Mouse (Mus musculus) midbrain, postnatal 0 days (tissue): ENCODE results near the gene Nr5a1. TPM values are rescaled to one million over a fixed set of nuclear protein-coding genes. Genes with fewer than 3 reads are reported as not detected.

Experiments
- ATAC-seq: fragments of 200-750 bp; cut with Nextera tagmentation; 2 replicates; pipeline ENCODE4 v1.8.0; 2017; ENCODE audit warnings: moderate number of reproducible peaks, mild to moderate bottlenecking, moderate TSS enrichment, moderate library complexity; ENCODE audit not compliant: low FRiP score
- DNase-seq: peaks from one replicate; pipeline ENCODE4 v3.0.0-alpha.2; 2015; ENCODE audit warnings: low spot score
- H3K27ac ChIP-seq: fragments of 300-500 bp; sonication (generic); 2 replicates; pipeline ENCODE4 v1.5.1; 2014; ENCODE audit warnings: low read depth, mild to moderate bottlenecking, low read length, mixed read lengths
- H3K27me3 ChIP-seq: fragments of 300-500 bp; sonication (generic); 2 replicates; pipeline ENCODE4 v1.6.1; 2014; ENCODE audit warnings: low read length, control low read depth, mixed read lengths; ENCODE audit not compliant: insufficient read depth
- H3K36me3 ChIP-seq: fragments of 300-500 bp; sonication (generic); 2 replicates; pipeline ENCODE4 v1.6.1; 2014; ENCODE audit warnings: low read length, control low read depth, mixed read lengths; ENCODE audit not compliant: insufficient read depth
- H3K4me1 ChIP-seq: fragments of 300-500 bp; sonication (generic); 2 replicates; pipeline ENCODE4 v1.6.1; 2014; ENCODE audit warnings: mild to moderate bottlenecking, control low read depth, antibody characterized with exemption, low read length, mixed read lengths; ENCODE audit not compliant: insufficient read depth
- H3K4me2 ChIP-seq: fragments of 300-500 bp; sonication (generic); 2 replicates; pipeline ENCODE4 v1.6.1; 2014; ENCODE audit warnings: low read depth, mild to moderate bottlenecking, low read length, mixed read lengths; ENCODE audit not compliant: poor library complexity, severe bottlenecking
- H3K4me3 ChIP-seq: fragments of 300-500 bp; sonication (generic); 2 replicates; pipeline ENCODE4 v1.5.1; 2014; ENCODE audit warnings: low read depth, mild to moderate bottlenecking, low read length, moderate library complexity
- H3K9ac ChIP-seq: fragments of 300-500 bp; sonication (generic); replicated peaks from 2 replicates; pipeline ENCODE4 v1.6.1; 2014; ENCODE audit warnings: mild to moderate bottlenecking, low read length, moderate library complexity, mixed read lengths; ENCODE audit not compliant: poor library complexity, severe bottlenecking
- H3K9me3 ChIP-seq: fragments of 300-500 bp; sonication (generic); 2 replicates; pipeline ENCODE4 v1.6.1; 2016; ENCODE audit warnings: low read length, control low read depth
- CTCF ChIP-seq: IDR thresholded peaks from 2 replicates; pipeline ENCODE4 v1.5.1; 2016; ENCODE audit warnings: antibody characterized with exemption, mild to moderate bottlenecking
- WGBS: fragments of 180-500 bp; shearing (Covaris S2); extraction: QIAGEN DNeasy Blood & Tissue Kit; methylation state at CpG from one replicate; pipeline ENCODE4 v1.1.7; 2014; 5-methylcytosine and 5-hydroxymethylcytosine counted together
- polyA plus RNA-seq: library from polyadenylated mRNA; unstranded; fragments of >200 nt; fragmentation: Nextera tagmentation; extraction: Ambion mirVana; gene quantifications from 2 replicates; pipeline ENCODE4 v1.2.1, GENCODE M21; 2015
- total RNA-seq: library from RNA; depleted of rRNA; stranded (reverse); fragments of >200 nt; gene quantifications from 2 replicates; pipeline ENCODE4 v1.2.3, GENCODE M21; 2014

The Nr5a1 gene
- total and polyA plus RNA-seq, 2 experiments from 2014 or later = 0.11 to 2.1 TPM

DNA sequence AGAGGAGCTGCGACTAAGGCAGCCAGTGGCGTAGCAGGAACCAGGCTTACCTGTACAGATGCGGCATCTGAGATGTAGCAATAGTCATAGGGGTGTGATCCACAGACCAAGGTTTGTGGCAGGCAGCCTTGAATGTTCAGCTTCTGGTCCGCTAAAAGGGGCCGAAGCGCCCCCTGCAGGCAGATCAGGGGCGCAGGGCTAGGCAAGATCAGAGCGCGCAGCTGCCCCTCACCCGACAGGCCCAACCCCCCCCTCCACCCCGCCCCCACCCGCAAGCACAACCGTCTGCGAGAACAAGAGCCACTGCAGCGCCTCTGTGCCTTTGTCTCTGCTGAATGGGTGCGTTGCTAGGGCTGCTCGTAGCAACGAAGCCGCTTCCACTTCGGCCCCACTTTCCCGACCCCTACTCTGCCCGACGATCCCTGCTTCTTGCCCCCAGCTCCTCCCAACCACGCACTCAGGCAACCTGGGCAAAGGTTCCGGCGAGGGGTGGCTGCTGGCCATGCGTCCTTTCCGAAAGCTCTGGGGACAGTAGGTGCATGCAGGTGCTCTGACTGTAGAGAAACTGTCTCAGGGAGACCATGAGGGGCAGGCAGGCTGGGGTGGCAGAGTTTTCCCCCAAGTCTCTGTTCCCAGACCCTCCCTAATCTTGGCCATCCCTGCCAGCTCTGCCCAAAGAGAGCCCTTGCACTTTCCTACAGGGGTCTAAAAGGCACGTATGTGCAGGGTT lies 25.4 kb downstream of the Nr5a1 start:
- peaks cover 4% of the 10 kb centered on the region; the same call in 1 of the 2 replicates for H3K4me1 ChIP-seq
- H3K9ac ChIP-seq = peak overlapping the region; percentile 51
- ATAC-seq = peak; percentile 76
- peak; percentile 86 for DNase-seq
- H3K36me3 ChIP-seq = no peaks in the 10 kb centered on the region
- H3K27me3 ChIP-seq = 0 out of 2 replicates have a peak, but pooled peaks cover 6% of the 10 kb centered on the region
- peak overlapping the region; percentile 62; the same call in 1 of the 2 replicates for H3K27ac ChIP-seq
- H3K9me3 ChIP-seq = no peaks in the 10 kb centered on the region
- H3K4me2 ChIP-seq = peak overlapping the region; percentile 50
- TF ChIP-seq CTCF = peak; percentile 74
- WGBS = 3% methylated on average over 28 of the region's 29 CpGs
- peak overlapping the region; percentile 28; the same call in 1 of the 2 replicates for H3K4me3 ChIP-seq

DNA sequence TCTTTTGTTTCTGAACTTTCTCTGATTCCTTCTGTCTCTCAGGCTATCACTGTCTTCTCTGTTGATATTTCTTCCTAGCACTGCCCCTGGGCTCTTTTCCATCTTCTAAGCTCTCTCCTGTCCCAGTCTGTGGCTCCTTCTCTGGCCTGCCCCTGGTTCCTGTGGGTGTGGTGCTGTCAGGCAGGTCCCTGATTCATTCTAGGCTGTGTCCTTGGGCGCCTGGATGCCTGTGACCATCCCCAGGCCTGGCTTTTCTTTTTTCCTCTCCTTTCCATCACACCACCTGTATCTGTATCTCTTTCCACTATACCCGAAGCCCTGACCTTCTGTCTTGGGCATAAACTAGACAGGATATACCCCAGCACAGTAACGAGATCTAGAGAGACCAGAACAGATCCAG lies 28.6 kb downstream of the Nr5a1 start:
- Histone ChIP-seq H3K27me3 (0 out of 2 replicates have a peak, but pooled peaks cover 6% of the 10 kb centered on the region), H3K27ac (no peak overlapping the region), H3K4me3 (no peak overlapping the region), H3K36me3 (no peaks in the 10 kb centered on the region), H3K9ac (no peak overlapping the region), H3K9me3 (no peaks in the 10 kb centered on the region), H3K4me1 (peaks cover 4% of the 10 kb centered on the region; the same call in 1 of the 2 replicates), H3K4me2 (no peak overlapping the region)
- TF ChIP-seq CTCF = no peak
- ATAC-seq = no peak
- WGBS = 84% methylated on average over 3 of the region's 3 CpGs
- no peak for DNase-seq

- no peak overlapping the region for H3K4me2 ChIP-seq
- H3K27ac ChIP-seq = no peak overlapping the region
- no peaks in the 10 kb centered on the region for H3K4me1 ChIP-seq
- H3K27me3 ChIP-seq = no peaks in the 10 kb centered on the region
- ATAC-seq = no peak
- no peaks in the 10 kb centered on the region for H3K9me3 ChIP-seq
- no peak for TF ChIP-seq CTCF
- 91% methylated on average over 5 of the region's 5 CpGs for WGBS
- no peaks in the 10 kb centered on the region for H3K36me3 ChIP-seq
- DNase-seq = no peak
- no peak overlapping the region for H3K4me3 ChIP-seq
- H3K9ac ChIP-seq = no peak overlapping the region
These were observed 31.3 kb downstream of the Nr5a1 start for GRCm38 (mm10) chr2:38683083-38683482.

- Histone ChIP-seq H3K4me1 (no peaks in the 10 kb centered on the region), H3K27me3 (no peaks in the 10 kb centered on the region), H3K9ac (no peak overlapping the region), H3K4me2 (no peak overlapping the region), H3K36me3 (no peaks in the 10 kb centered on the region), H3K27ac (no peak overlapping the region), H3K9me3 (no peaks in the 10 kb centered on the region), H3K4me3 (no peak overlapping the region)
- DNase-seq (no peak), ATAC-seq (no peak)
- TF ChIP-seq CTCF = no peak
- 96% methylated on average over 5 of the region's 5 CpGs for WGBS
These were observed 32.1 kb downstream of the Nr5a1 start for GRCm38 (mm10) chr2:38682209-38682608.

DNA sequence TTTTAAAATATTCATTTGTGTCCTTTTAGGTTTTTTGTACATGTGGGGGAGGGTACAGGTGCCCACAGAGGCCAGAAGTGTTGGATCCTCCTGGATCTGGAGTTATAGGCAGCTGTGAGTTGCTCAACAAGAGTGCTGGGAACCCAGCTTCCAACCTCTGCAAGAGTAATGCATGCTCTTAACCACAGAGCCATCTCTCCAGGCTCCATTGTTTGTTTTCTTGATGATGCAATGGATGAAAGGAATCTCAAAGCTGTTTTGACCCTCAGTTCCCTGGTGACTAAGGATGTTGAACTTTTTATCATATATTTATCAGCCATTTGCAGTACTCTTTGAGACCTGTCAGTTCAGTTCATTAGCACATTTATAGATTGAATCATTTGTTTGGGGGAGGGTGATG lies 35.4 kb downstream of the Nr5a1 start:
- Histone ChIP-seq H3K36me3 (no peaks in the 10 kb centered on the region), H3K4me1 (no peaks in the 10 kb centered on the region), H3K27ac (no peak overlapping the region), H3K4me3 (no peak overlapping the region), H3K4me2 (no peak overlapping the region), H3K9me3 (no peaks in the 10 kb centered on the region), H3K27me3 (no peaks in the 10 kb centered on the region), H3K9ac (no peak overlapping the region)
- DNase-seq (no peak), ATAC-seq (no peak)
- no peak for TF ChIP-seq CTCF

DNA sequence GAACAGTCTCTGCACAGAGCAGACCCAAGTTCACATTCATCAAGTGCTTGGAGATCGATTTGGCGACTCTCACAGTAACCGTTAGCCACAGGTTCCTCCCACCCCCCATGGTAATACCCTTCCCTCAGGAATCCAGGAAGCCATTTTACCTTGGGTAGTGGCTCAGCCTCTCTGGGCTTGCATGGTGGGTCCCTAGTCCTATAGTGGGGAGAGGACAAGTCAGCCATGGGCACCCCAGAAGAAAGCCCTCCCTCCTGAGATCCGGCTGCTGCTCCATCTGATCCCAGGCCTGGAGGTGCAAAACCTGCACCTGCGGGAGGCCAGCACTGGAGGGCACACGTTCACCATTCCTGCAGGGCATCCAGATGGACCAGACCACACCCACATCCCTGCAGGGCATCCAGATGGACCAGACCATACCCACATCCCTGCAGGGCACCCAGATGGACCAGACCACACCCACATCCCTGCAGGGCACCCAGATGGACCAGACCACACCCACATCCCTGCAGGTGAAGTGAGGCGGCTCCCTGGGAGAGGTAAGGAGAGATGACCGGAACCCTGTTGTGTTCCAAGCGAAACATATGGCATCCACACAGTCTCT lies 38.9 kb downstream of the Nr5a1 start:
- H3K9me3 ChIP-seq = no peaks in the 10 kb centered on the region
- H3K9ac ChIP-seq = no peak overlapping the region
- no peak for DNase-seq
- H3K4me3 ChIP-seq = no peak overlapping the region
- no peak for ATAC-seq
- H3K4me2 ChIP-seq = no peak overlapping the region
- no peaks in the 10 kb centered on the region for H3K27me3 ChIP-seq
- TF ChIP-seq CTCF = 0 out of 2 replicates have a peak, but pooled peaks have one; percentile 17
- no peaks in the 10 kb centered on the region for H3K4me1 ChIP-seq
- no peaks in the 10 kb centered on the region for H3K36me3 ChIP-seq
- H3K27ac ChIP-seq = no peak overlapping the region
- WGBS = 57% methylated on average over 9 of the region's 9 CpGs
